Mouse (Mus musculus) ES-E14 (cell line): ENCODE results near the gene Tgfbr3.

Experiments
- CHD2 ChIP-seq: IDR thresholded peaks from 2 replicates; pipeline ENCODE4 v1.6.1; 2014; ENCODE audit warnings: mild to moderate bottlenecking, low read depth, low read length, inconsistent platforms
- HCFC1 ChIP-seq: IDR thresholded peaks from 2 replicates; pipeline ENCODE4 v1.6.1; 2012; ENCODE audit warnings: low read length, inconsistent platforms, borderline replicate concordance; ENCODE audit not compliant: insufficient read depth
- ZC3H11A ChIP-seq: IDR thresholded peaks from 2 replicates; pipeline ENCODE4 v1.6.1; 2012; ENCODE audit warnings: low read depth, mild to moderate bottlenecking, inconsistent platforms, low read length, borderline replicate concordance
- ZNF384 ChIP-seq: IDR thresholded peaks from 2 replicates; pipeline ENCODE4 v1.6.1; 2012; ENCODE audit warnings: low read depth, low read length, inconsistent platforms

GRCm38 (mm10) chr5:107087291-107087690, 202.1 kb downstream of the Tgfbr3 start:
- TF ChIP-seq ZNF384 (no peak), ZC3H11A (no peak), HCFC1 (no peak), CHD2 (no peak)
